ENCODE assay signal across 35 mouse cellular contexts in the genomic region with DNA sequence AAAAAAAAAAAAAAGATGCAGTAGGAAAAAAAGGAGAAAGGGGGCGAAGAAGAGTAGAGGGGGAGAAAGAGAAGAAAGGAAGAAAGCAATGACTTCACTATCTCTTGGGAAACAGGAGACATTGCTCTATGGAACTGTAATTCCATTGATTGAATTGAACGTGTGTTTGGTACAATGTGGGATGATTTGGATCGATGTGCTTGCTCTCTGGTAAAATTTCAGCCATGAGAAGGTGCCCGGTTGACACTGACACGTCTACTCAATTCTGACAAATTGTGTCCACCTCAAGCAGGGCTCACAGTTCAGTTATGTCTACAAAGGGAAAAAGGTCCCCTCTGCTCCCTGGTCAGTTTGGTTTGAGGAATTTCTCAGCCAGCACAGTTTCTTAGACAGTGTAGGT.
"Had no signal": no experiment of that assay in that cellular context is flagged by ENCODE, and none has a peak within 500 bp of the region (broad histone marks: within the 10 kb centered on the region; RNA-seq: fewer than 3 reads in every experiment).

No protein-coding gene starts in this region.

- H3K4me1 ChIP-seq: heart, embryonic 10.5 days; heart, embryonic 12.5 days; heart, embryonic 13.5 days; heart, embryonic 15.5 days; hindbrain, embryonic 10.5 days; hindbrain, embryonic 12.5 days; hindbrain, embryonic 13.5 days; hindbrain, embryonic 15.5 days; intestine, embryonic 15.5 days; kidney, embryonic 15.5 days had no signal

- DNase-seq: heart, postnatal 10 days; heart, postnatal 14 days; heart, postnatal 36 days; heart, postnatal 4 days; kidney, adult 11 months; kidney, adult 18-20 months; kidney, adult 2 months; kidney, adult 8-10 months; kidney, adult 9 months; kidney, postnatal 10 days; kidney, postnatal 14 days; kidney, postnatal 25 days; kidney, postnatal 36 days; kidney, postnatal 4 days; layer of hippocampus, adult 9-11 months; layer of hippocampus, postnatal 36 days had no signal

- H3K9me3 ChIP-seq: heart, embryonic 10.5 days; heart, embryonic 12.5 days; heart, embryonic 13.5 days; heart, embryonic 15.5 days; hindbrain, embryonic 10.5 days; hindbrain, embryonic 12.5 days; hindbrain, embryonic 13.5 days; hindbrain, embryonic 15.5 days; intestine, embryonic 15.5 days; kidney, embryonic 15.5 days had no signal

- H3K27ac ChIP-seq: heart, embryonic 10.5 days; heart, embryonic 13.5 days; heart, embryonic 15.5 days; hindbrain, embryonic 10.5 days; hindbrain, embryonic 12.5 days; hindbrain, embryonic 13.5 days; hindbrain, embryonic 14.5 days; hindbrain, embryonic 15.5 days; hindbrain, postnatal 0 days; intestine, embryonic 15.5 days; kidney, embryonic 15.5 days; kidney, postnatal 0 days; layer of hippocampus, adult 2 months had no signal

- H3K4me2 ChIP-seq: heart, embryonic 11.5 days; heart, embryonic 12.5 days; heart, embryonic 13.5 days; heart, embryonic 15.5 days; hindbrain, embryonic 12.5 days; hindbrain, embryonic 13.5 days; hindbrain, embryonic 14.5 days; hindbrain, embryonic 15.5 days; intestine, embryonic 15.5 days; kidney, embryonic 15.5 days had no signal

- H3K27me3 ChIP-seq: heart, embryonic 12.5 days; heart, embryonic 13.5 days; heart, embryonic 15.5 days; hindbrain, embryonic 12.5 days; hindbrain, embryonic 13.5 days; hindbrain, embryonic 15.5 days; intestine, embryonic 15.5 days; kidney, embryonic 15.5 days had no signal

- ATAC-seq: hindbrain, embryonic 16.5 days; hindbrain, postnatal 0 days; inflammation-experienced regulatory T-cells, adult 6 months; intestine, embryonic 15.5 days; intestine, embryonic 16.5 days; intestine, postnatal 0 days had no signal

- H3K36me3 ChIP-seq: heart, embryonic 10.5 days; heart, embryonic 12.5 days; heart, embryonic 13.5 days; heart, embryonic 15.5 days; hindbrain, embryonic 10.5 days; hindbrain, embryonic 12.5 days; hindbrain, embryonic 15.5 days; intestine, embryonic 15.5 days; kidney, embryonic 15.5 days had no signal

- H3K9ac ChIP-seq: heart, embryonic 12.5 days; heart, embryonic 13.5 days; heart, embryonic 15.5 days; hindbrain, embryonic 12.5 days; hindbrain, embryonic 13.5 days; hindbrain, embryonic 14.5 days; hindbrain, embryonic 15.5 days; intestine, embryonic 15.5 days; kidney, embryonic 15.5 days had no signal

- H3K4me3 ChIP-seq: heart, embryonic 10.5 days; heart, embryonic 12.5 days; heart, embryonic 13.5 days; heart, embryonic 15.5 days; hindbrain, embryonic 10.5 days; hindbrain, embryonic 12.5 days; hindbrain, embryonic 13.5 days; hindbrain, embryonic 15.5 days; intestine, embryonic 15.5 days; kidney, embryonic 15.5 days; layer of hippocampus, adult 2 months had no signal
